Mouse (Mus musculus): ENCODE results near the gene Rgs9bp.

GRCm38 (mm10) chr7:35559838-35560237 lies 25.5 kb downstream of the Rgs9bp start:
- TF ChIP-seq CTCF (IDR thresholded peaks at IDR 0.05; ENCODE audit: control insufficient read depth, insufficient read depth, low read length) (no peak), POLR2A (IDR thresholded peaks at IDR 0.05; ENCODE audit: borderline replicate concordance, control insufficient read depth, low read depth, low read length) (no peak)
